Mouse (Mus musculus): ENCODE measurements around the gene Prr22. TPM values are rescaled to one million over a fixed set of nuclear protein-coding genes. Genes with fewer than 3 reads are reported as not detected.

The Prr22 gene
- total and polyA plus RNA-seq, 2 experiments from 2014 or later = 0.25 to 0.71 TPM

GRCm38 (mm10) chr17:56805784-56806183 is 35.7 kb downstream of the Prr22 start:
- H3K9ac ChIP-seq = no peak overlapping the region
- no peak overlapping the region for H3K27ac ChIP-seq (ENCODE audit: low read depth, low read length)
- WGBS = 93% methylated on average over 1 of the region's 1 CpGs
- peaks cover 9% of the 10 kb centered on the region; the same call in 1 of the 2 replicates for H3K4me1 ChIP-seq (ENCODE audit: insufficient read depth)
- DNase-seq (no peak), ATAC-seq (no peak)
- H3K9me3 ChIP-seq (ENCODE audit: low read length) = no peaks in the 10 kb centered on the region
- no peak overlapping the region for H3K4me2 ChIP-seq (ENCODE audit: low read depth)
- no peaks in the 10 kb centered on the region for H3K27me3 ChIP-seq (ENCODE audit: insufficient read depth, low read length)
- no peaks in the 10 kb centered on the region for H3K36me3 ChIP-seq (ENCODE audit: insufficient read depth)
- peak; percentile 44 for TF ChIP-seq CTCF (IDR thresholded peaks at IDR 0.05; ENCODE audit: low read depth)
- H3K4me3 ChIP-seq (ENCODE audit: low read depth, low read length) = no peak overlapping the region

- Histone ChIP-seq H3K36me3 (ENCODE audit: insufficient read depth) (no peaks in the 10 kb centered on the region), H3K27ac (ENCODE audit: low read depth, low read length) (no peak overlapping the region), H3K9ac (no peak overlapping the region), H3K4me3 (ENCODE audit: low read depth, low read length) (no peak overlapping the region), H3K9me3 (ENCODE audit: low read length) (no peaks in the 10 kb centered on the region), H3K4me1 (ENCODE audit: insufficient read depth) (peaks cover 10% of the 10 kb centered on the region; the same call in 1 of the 2 replicates), H3K4me2 (ENCODE audit: low read depth) (no peak overlapping the region), H3K27me3 (ENCODE audit: insufficient read depth, low read length) (no peaks in the 10 kb centered on the region)
- TF ChIP-seq CTCF (IDR thresholded peaks at IDR 0.05; ENCODE audit: low read depth) = peak; percentile 99
- WGBS = 7% methylated on average over 9 of the region's 9 CpGs
- peak; percentile 96 for ATAC-seq
- peak; percentile 93 for DNase-seq
Measured at GRCm38 (mm10) chr17:56808518-56808917, 38.5 kb downstream of the Prr22 start.

GRCm38 (mm10) chr17:56810245-56810644 is 40.2 kb downstream of the Prr22 start:
- H3K27ac ChIP-seq (ENCODE audit: low read depth, low read length) = peak overlapping the region; percentile 35; the same call in 1 of the 2 replicates
- no peak overlapping the region for H3K4me2 ChIP-seq (ENCODE audit: low read depth)
- H3K9ac ChIP-seq = no peak overlapping the region
- no peaks in the 10 kb centered on the region for H3K27me3 ChIP-seq (ENCODE audit: insufficient read depth, low read length)
- peak; percentile 84 for DNase-seq
- WGBS = 12% methylated on average over 3 of the region's 3 CpGs
- no peaks in the 10 kb centered on the region for H3K9me3 ChIP-seq (ENCODE audit: low read length)
- H3K36me3 ChIP-seq (ENCODE audit: insufficient read depth) = no peaks in the 10 kb centered on the region
- H3K4me3 ChIP-seq (ENCODE audit: low read depth, low read length) = no peak overlapping the region
- ATAC-seq = peak; percentile 38
- no peak for TF ChIP-seq CTCF (IDR thresholded peaks at IDR 0.05; ENCODE audit: low read depth)
- peaks cover 18% of the 10 kb centered on the region for H3K4me1 ChIP-seq (ENCODE audit: insufficient read depth)

- H3K4me3 ChIP-seq (ENCODE audit: low read depth, low read length) = no peak overlapping the region; the same call in 1 of the 2 replicates
- no peaks in the 10 kb centered on the region for H3K27me3 ChIP-seq (ENCODE audit: insufficient read depth, low read length)
- no peak for TF ChIP-seq CTCF (IDR thresholded peaks at IDR 0.05; ENCODE audit: low read depth)
- ATAC-seq (peak; percentile 87), DNase-seq (peak; percentile 91)
- peak overlapping the region; percentile 69 for H3K27ac ChIP-seq (ENCODE audit: low read depth, low read length)
- 6% methylated on average over 24 of the region's 24 CpGs for WGBS
- no peaks in the 10 kb centered on the region for H3K9me3 ChIP-seq (ENCODE audit: low read length)
- peak overlapping the region; percentile 37 for H3K4me2 ChIP-seq (ENCODE audit: low read depth)
- peaks cover 18% of the 10 kb centered on the region for H3K4me1 ChIP-seq (ENCODE audit: insufficient read depth)
- H3K9ac ChIP-seq = 0 out of 2 replicates have a peak overlapping the region, but pooled peaks have one; percentile 37
- H3K36me3 ChIP-seq (ENCODE audit: insufficient read depth) = no peaks in the 10 kb centered on the region
Measured at GRCm38 (mm10) chr17:56814316-56815056, 44.4 kb downstream of the Prr22 start.

- Histone ChIP-seq H3K9ac (no peak overlapping the region), H3K4me2 (ENCODE audit: low read depth) (no peak overlapping the region; the same call in 1 of the 2 replicates), H3K9me3 (ENCODE audit: low read length) (no peaks in the 10 kb centered on the region), H3K4me3 (ENCODE audit: low read depth, low read length) (no peak overlapping the region), H3K27me3 (ENCODE audit: insufficient read depth, low read length) (no peaks in the 10 kb centered on the region), H3K27ac (ENCODE audit: low read depth, low read length) (peak overlapping the region; percentile 69), H3K4me1 (ENCODE audit: insufficient read depth) (peaks cover 17% of the 10 kb centered on the region), H3K36me3 (ENCODE audit: insufficient read depth) (no peaks in the 10 kb centered on the region)
- TF ChIP-seq CTCF (IDR thresholded peaks at IDR 0.05; ENCODE audit: low read depth) = no peak
- 50% methylated on average over 3 of the region's 3 CpGs for WGBS
- ATAC-seq (no peak; the same call in 1 of the 2 replicates), DNase-seq (no peak)
Measured at GRCm38 (mm10) chr17:56815057-56815345, 45.0 kb downstream of the Prr22 start.

GRCm38 (mm10) chr17:56818067-56818636 is 48.1 kb downstream of the Prr22 start:
- Histone ChIP-seq H3K4me1 (ENCODE audit: insufficient read depth) (peaks cover 8% of the 10 kb centered on the region), H3K9me3 (ENCODE audit: low read length) (no peaks in the 10 kb centered on the region), H3K36me3 (ENCODE audit: insufficient read depth) (no peaks in the 10 kb centered on the region), H3K27me3 (ENCODE audit: insufficient read depth, low read length) (no peaks in the 10 kb centered on the region), H3K27ac (ENCODE audit: low read depth, low read length) (no peak overlapping the region), H3K4me3 (ENCODE audit: low read depth, low read length) (no peak overlapping the region), H3K4me2 (ENCODE audit: low read depth) (no peak overlapping the region), H3K9ac (no peak overlapping the region)
- no peak for TF ChIP-seq CTCF (IDR thresholded peaks at IDR 0.05; ENCODE audit: low read depth)
- DNase-seq = peak; percentile 27
- WGBS = 31% methylated on average over 11 of the region's 11 CpGs
- ATAC-seq = peak; percentile 54

GRCm38 (mm10) chr17:56819032-56819545 is 49.0 kb downstream of the Prr22 start:
- 54% methylated on average over 6 of the region's 6 CpGs for WGBS
- H3K27ac ChIP-seq (ENCODE audit: low read depth, low read length) = no peak overlapping the region

More at GRCm38 (mm10) chr17:56819032-56819545, 49.0 kb downstream of the Prr22 start:
- H3K9ac ChIP-seq = no peak overlapping the region
- no peak overlapping the region for H3K4me3 ChIP-seq (ENCODE audit: low read depth, low read length)
- peaks cover 8% of the 10 kb centered on the region for H3K4me1 ChIP-seq (ENCODE audit: insufficient read depth)
- no peak for DNase-seq
- no peak for ATAC-seq
- TF ChIP-seq CTCF (IDR thresholded peaks at IDR 0.05; ENCODE audit: low read depth) = no peak
- H3K9me3 ChIP-seq (ENCODE audit: low read length) = no peaks in the 10 kb centered on the region
- no peaks in the 10 kb centered on the region for H3K36me3 ChIP-seq (ENCODE audit: insufficient read depth)
- H3K27me3 ChIP-seq (ENCODE audit: insufficient read depth, low read length) = no peaks in the 10 kb centered on the region
- no peak overlapping the region for H3K4me2 ChIP-seq (ENCODE audit: low read depth)
